Mouse (Mus musculus) Patski (cell line): Measurements from ENCODE around the gene Tex19.2. TPM values are rescaled to one million over a fixed set of nuclear protein-coding genes. Genes with fewer than 3 reads are reported as not detected.
A peak's percentile ranks its signal among the peaks of the same experiment; 100 is the strongest.

ENCODE experiments used
- ATAC-seq: fragments of 100-300 bp; one replicate; pipeline ENCODE4 v1.8.0; 2021
- CTCF ChIA-PET: fragments of 350-600 bp; sonication (Branson Sonifier 250); formaldehyde crosslinking; loops from one replicate; lab custom pipeline; 2022; ENCODE audit warnings: inconsistent platforms; lab: Charles Lee
- POLR2A ChIA-PET: fragments of 350-600 bp; sonication (Branson Sonifier 250); formaldehyde crosslinking; loops from one replicate; lab custom pipeline; 2022; ENCODE audit warnings: antibody characterized with exemption, inconsistent platforms; lab: Charles Lee
- DNase-seq: peaks from one replicate; pipeline ENCODE4 v3.0.0-alpha.2; 2011; ENCODE audit warnings: low read depth, low spot score
- H3K27me3 ChIP-seq: fragments of 371-371 bp; one replicate; pipeline ENCODE4 v1.5.1; 2021
- CTCF ChIP-seq: fragments of 100-300 bp; IDR thresholded peaks from one replicate; pipeline ENCODE4 v1.5.1; 2021
- in situ Hi-C: fragments of 300-500 bp; cut with MboI; formaldehyde crosslinking; loops from 3 replicates; pipeline ENCODE4 v1.11.1; 2018; ENCODE audit warnings: low pct_unique_long_range_greater_than_20kb, mixed read lengths
- polyA plus RNA-seq: library from polyadenylated mRNA; unstranded; gene quantifications from one replicate; pipeline ENCODE4 v1.2.3, GENCODE M21; 2021

Tex19.2 gene
- polyA plus RNA-seq, 1 experiment from 2014 or later: not detected

- ChIA-PET CTCF (interaction anchor here (0.8 to 1.8 kb wide), 3 partner anchors 15 to 28 kb away, joined by 3 to 5 read pairs (median 3); no protein-coding TSS in a partner anchor), POLR2A (no interaction called here)
- ATAC-seq (no peak), DNase-seq (no peak)
- no peak for TF ChIP-seq CTCF
- in situ Hi-C loops: no loop called here
- no peaks in the 10 kb centered on the region for H3K27me3 ChIP-seq
Observed at GRCm38 (mm10) chr11:121092606-121093585, 25.6 kb downstream of the Tex19.2 start.

DNA sequence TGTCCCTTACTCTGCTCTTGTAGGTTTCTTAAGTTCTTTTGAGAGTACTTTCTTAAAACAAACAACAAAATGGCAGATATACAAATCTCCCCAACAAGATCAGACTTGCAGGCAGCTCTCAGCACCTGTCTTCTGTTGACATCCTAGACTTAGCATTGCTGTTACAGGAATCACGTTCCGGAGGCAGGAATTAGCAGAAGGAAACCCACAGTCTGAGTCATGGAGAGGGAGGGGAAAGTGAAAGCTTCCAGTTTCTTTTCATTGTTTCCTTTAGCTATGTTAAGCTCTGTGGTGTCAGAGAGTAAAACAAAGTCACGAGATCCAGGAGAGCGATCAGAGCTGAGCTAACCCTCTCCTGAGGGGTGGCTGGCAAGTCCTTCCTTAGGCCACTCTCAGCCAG is 27.5 kb downstream of the Tex19.2 start:
- POLR2A ChIA-PET: no interaction called here
- no peak for TF ChIP-seq CTCF
- no peak for DNase-seq
- in situ Hi-C loops: no loop called here
- CTCF ChIA-PET: interaction anchor here (1.1 kb wide), 1 partner anchor 40 kb away, joined by 4 read pairs; no protein-coding TSS in a partner anchor
- ATAC-seq: no peak
- H3K27me3 ChIP-seq: no peaks in the 10 kb centered on the region

DNA sequence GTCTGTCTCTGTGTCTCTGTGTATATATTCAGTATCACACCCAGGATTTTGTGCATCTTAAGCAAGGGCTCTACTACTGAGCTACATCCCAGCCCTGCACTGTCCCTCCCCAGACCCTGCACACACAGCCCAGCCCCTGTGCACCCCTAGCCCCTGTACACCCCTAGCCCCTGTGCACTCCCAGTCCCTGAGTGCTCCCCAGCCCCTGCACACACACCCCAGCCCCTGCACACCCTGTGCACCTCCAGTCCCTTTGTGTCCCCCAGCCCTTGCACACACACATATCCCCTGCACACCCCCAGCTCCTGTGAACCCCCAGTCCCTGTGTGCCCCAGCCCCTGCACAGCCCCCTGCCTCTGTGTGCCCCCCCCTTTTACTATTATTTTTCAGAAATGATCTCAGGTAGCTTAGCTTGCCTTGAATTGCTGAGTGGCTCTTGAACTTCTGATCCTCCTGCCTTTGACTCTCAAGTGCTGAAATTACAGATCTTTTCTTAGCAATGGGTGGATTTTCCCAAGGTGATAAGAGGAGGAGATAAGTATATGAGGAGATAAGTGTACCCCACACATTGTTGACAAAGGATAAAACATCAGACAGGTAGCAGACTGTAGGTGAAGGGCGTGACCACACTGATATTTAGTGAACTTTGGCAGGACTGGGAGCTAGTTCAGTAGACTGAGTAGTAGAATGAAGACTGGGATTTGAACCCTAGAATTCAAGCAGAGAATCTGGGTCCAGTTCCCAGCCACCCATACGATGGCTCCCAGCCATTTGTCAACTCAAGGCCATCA is 28.5 kb downstream of the Tex19.2 start:
- ATAC-seq (no peak), DNase-seq (no peak)
- CTCF ChIA-PET: no interaction called here
- no peak for TF ChIP-seq CTCF
- H3K27me3 ChIP-seq: no peaks in the 10 kb centered on the region
- POLR2A ChIA-PET: no interaction called here
- in situ Hi-C loops: no loop called here

DNA sequence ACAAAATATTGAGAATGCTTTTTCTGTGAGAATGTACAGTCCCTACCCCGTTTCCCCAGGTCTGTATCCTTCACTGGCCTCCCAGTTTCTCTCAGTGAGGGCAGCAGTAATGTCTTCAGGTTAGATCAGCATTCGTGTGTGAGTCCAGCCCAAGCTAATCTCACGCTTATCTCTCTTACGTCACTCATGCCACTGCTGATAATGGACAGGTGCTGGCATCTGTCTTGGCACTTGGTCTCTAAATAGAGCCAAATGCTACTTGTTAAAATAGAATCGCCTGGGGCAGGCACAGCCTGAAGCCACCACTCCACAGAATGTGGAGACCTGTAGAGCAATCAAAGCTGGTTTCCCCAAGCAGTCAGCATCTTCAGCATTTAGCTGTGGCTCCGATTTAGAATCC is 29.5 kb downstream of the Tex19.2 start:
- POLR2A ChIA-PET: no interaction called here
- ATAC-seq (no peak), DNase-seq (no peak)
- in situ Hi-C loops: no loop called here
- H3K27me3 ChIP-seq: no peaks in the 10 kb centered on the region
- no peak for TF ChIP-seq CTCF
- CTCF ChIA-PET: no interaction called here

DNA sequence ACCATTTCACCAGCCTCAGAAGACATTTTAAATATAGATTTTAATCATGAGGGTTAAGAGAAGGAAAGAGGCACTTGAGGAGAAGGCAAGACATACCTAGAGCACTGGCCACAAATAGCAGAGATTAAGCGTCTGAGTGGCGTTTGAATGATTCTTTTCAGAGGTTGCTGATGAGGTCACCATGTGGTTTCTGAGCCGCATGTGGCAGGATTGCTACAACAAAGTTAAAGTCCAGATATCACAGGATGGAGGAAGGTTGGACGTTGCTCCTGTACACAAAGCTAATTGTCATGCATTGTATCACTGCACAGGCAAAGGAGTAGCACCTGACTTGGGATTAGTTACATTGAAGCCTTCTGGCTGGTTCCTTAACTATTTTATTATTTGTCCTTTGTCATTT is 32.2 kb downstream of the Tex19.2 start:
- ChIA-PET CTCF (interaction anchor here (1.2 to 1.4 kb wide), 2 partner anchors 10 to 11 kb away, joined by 3 to 4 read pairs; no protein-coding TSS in a partner anchor), POLR2A (no interaction called here)
- no peak for TF ChIP-seq CTCF
- in situ Hi-C loops: no loop called here
- H3K27me3 ChIP-seq: no peaks in the 10 kb centered on the region
- ATAC-seq: peak; percentile 28
- DNase-seq: peak; percentile 63

- no peak for TF ChIP-seq CTCF
- no peaks in the 10 kb centered on the region for H3K27me3 ChIP-seq
- in situ Hi-C loops: no loop called here
- DNase-seq (peak; percentile 48), ATAC-seq (peak; percentile 44)
- ChIA-PET POLR2A (interaction anchor here (0.7 kb wide), 1 partner anchor 174 kb away, joined by 3 read pairs; no protein-coding TSS in a partner anchor), CTCF (no interaction called here)
Observed at GRCm38 (mm10) chr11:121085181-121085580, 33.3 kb downstream of the Tex19.2 start.

DNA sequence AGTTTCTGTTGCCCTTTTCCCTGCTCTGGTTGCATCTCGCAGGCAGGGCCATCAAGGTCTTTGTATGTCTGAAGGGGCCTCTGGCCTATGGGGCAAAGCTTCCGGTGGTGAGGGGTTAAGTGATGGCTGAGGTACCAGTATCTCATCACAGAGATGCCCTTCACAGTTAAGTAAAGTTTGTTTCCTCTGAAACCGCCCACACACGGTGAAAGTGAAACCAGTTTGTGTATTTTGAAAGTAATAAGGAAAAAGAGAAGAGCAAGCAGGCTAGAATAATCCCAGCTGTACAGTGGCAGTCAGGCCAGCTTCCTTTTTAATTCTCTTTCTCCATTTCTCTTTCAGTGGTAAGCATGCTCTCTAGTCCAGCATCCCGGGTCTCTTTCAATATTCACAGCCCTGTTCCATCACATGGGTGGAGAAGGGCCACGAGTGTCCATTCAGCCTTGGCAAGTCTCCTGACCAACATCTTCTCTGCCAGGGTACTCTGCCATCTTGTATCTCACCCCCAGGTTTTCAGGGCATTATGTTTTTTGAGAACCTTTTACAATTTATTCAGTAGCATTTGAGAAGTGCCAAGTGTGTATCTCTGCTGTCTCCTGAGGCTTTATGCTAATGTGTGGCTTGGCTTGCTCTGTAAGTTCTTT is 35.5 kb downstream of the Tex19.2 start:
- TF ChIP-seq CTCF: no peak
- H3K27me3 ChIP-seq: no peaks in the 10 kb centered on the region
- POLR2A ChIA-PET: no interaction called here
- ATAC-seq (no peak), DNase-seq (no peak)
- CTCF ChIA-PET: no interaction called here
- in situ Hi-C loops: no loop called here

DNA sequence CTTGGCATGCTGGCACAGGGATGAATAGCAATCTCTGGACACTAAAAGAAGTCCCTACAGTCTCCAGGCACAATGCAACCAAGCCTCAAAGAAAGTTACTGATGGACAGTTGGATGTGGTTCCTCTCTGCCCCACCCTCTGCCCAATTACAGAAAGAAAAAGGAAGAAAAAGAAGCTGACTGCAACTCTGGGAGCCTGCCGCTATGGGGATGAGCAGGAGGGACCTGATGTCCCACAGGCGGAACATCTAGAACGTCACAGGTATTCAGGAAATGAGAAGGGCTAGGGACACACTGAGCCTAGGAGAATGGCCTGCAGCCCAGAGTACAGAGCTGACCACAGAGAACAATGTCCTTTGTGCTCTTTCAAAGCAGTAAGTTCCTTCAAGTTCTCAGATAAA is 36.2 kb downstream of the Tex19.2 start:
- ATAC-seq (no peak), DNase-seq (no peak)
- in situ Hi-C loops: no loop called here
- ChIA-PET CTCF (no interaction called here), POLR2A (no interaction called here)
- no peaks in the 10 kb centered on the region for H3K27me3 ChIP-seq
- no peak for TF ChIP-seq CTCF

DNA sequence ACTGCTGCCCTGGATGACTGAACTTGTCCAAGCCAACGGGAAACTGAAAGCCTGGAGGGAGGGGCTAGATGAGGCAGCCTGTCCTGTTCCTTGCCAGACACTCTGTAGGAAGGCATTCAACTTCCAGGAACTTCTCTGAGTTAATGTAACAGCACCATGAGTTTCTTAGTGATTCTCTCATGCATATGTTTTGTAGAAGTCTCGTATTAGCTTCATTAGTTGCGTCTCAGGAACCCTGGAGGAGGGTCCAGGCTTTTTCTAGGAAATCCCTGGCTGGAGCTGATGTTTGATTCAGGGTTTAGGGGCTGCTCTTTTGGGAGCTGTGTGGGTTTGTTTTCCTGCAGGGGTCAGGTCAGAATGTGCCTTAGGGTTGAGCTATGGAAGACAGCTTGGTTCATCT is 37.4 kb downstream of the Tex19.2 start, which contains the start of gene Sectm1a:
TSS of gene Sectm1a (minus strand) at position 101 of the 400 bp plus-strand sequence.
- CTCF ChIA-PET: interaction anchor here (1.0 to 2.1 kb wide), 3 partner anchors 12 to 31 kb away, joined by 3 to 5 read pairs (median 3); no protein-coding TSS in a partner anchor
- ATAC-seq (no peak), DNase-seq (no peak)
- POLR2A ChIA-PET: no interaction called here
- no peak for TF ChIP-seq CTCF
- peaks cover 2% of the 10 kb centered on the region for H3K27me3 ChIP-seq
- in situ Hi-C loops: no loop called here

DNA sequence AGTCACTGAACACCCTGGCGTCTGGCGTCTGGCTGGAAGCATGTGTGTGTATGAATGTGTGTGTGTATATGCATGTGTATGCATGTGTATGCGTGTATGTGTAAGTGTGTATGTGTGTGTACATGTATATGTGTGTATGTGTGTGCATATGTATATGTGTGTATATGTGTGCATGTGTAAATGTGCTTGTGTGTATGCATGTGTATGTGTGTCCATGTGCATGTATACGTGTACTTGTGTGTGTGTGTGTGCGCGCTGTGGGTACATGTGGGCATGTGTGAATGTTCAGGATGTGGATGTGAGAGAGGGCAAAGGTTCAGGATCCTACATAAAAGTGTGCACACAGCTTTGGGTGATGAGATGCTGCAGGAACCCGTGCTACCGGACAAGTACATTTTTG is 38.1 kb downstream of the Tex19.2 start:
- no peak for ATAC-seq
- CTCF ChIA-PET: interaction anchor here (1.0 to 2.1 kb wide), 4 partner anchors 11 to 32 kb away, joined by 3 to 5 read pairs (median 3); no protein-coding TSS in a partner anchor

More for the DNA sequence above, 38.1 kb downstream of the Tex19.2 start:
- no peak for DNase-seq
- POLR2A ChIA-PET: no interaction called here
- in situ Hi-C loops: no loop called here
- TF ChIP-seq CTCF: no peak
- peaks cover 4% of the 10 kb centered on the region for H3K27me3 ChIP-seq
